Mouse (Mus musculus) MEL (cell line): Measurements from ENCODE around the gene Kcnip2.

Experiments used
- CTCF ChIP-seq, 3 experiments: IDR thresholded peaks in 2 of 3; conservative IDR thresholded peaks in 1 of 3; 2 replicates each; pipeline ENCODE4 v1.5.1; 2011 to 2012; ENCODE audit warnings: low read length in 3 of 3, low read depth in 2 of 3, mild to moderate bottlenecking in 2 of 3, improper control_type of control experiment in 1 of 3, inconsistent platforms in 1 of 3, mixed read lengths in 1 of 3, moderate library complexity in 1 of 3; ENCODE audit not compliant: control insufficient read depth in 1 of 3, insufficient read depth in 1 of 3, poor library complexity in 1 of 3, severe bottlenecking in 1 of 3
- EP300 ChIP-seq, 2 experiments: IDR thresholded peaks; 2 replicates each; pipeline ENCODE4 v1.6.1; 2011; ENCODE audit warnings: improper control_type of control experiment in 2 of 2, low read length in 2 of 2, low read depth in 1 of 2, mild to moderate bottlenecking in 1 of 2
- GABPA ChIP-seq: IDR thresholded peaks from 2 replicates; pipeline ENCODE4 v1.6.1; 2012; ENCODE audit warnings: low read depth, mild to moderate bottlenecking, inconsistent platforms, low read length, improper control_type of control experiment, moderate library complexity
- GATA1 ChIP-seq: IDR thresholded peaks from 2 replicates; pipeline ENCODE4 v1.6.1; 2011; ENCODE audit warnings: low read depth, low read length, improper control_type of control experiment
- KAT2A ChIP-seq: conservative IDR thresholded peaks from 2 replicates; pipeline ENCODE4 v1.6.1; 2012; ENCODE audit warnings: low read depth, low read length, improper control_type of control experiment, inconsistent platforms
- MAFK ChIP-seq: IDR thresholded peaks from 2 replicates; pipeline ENCODE4 v1.6.1; 2011; ENCODE audit warnings: low read depth, mild to moderate bottlenecking, low read length, improper control_type of control experiment, borderline replicate concordance
- MXI1 ChIP-seq: IDR thresholded peaks from 2 replicates; pipeline ENCODE4 v1.6.1; 2011; ENCODE audit warnings: mild to moderate bottlenecking, low read depth, low read length, improper control_type of control experiment
- POLR2A ChIP-seq, 2 experiments: IDR thresholded peaks; 2 replicates each; pipeline ENCODE4 v1.6.1; 2011 to 2012; ENCODE audit warnings: low read length in 2 of 2, mild to moderate bottlenecking in 2 of 2, control low read depth in 1 of 2, improper control_type of control experiment in 1 of 2, low read depth in 1 of 2, moderate library complexity in 1 of 2; ENCODE audit not compliant: control insufficient read depth in 1 of 2, insufficient read depth in 1 of 2, poor library complexity in 1 of 2
- TAL1 ChIP-seq: IDR thresholded peaks from 2 replicates; pipeline ENCODE4 v1.6.1; 2012; ENCODE audit warnings: mild to moderate bottlenecking, inconsistent platforms, low read length, moderate library complexity, mixed read lengths
- TBP ChIP-seq: IDR thresholded peaks from 2 replicates; pipeline ENCODE4 v1.8.0; 2011; ENCODE audit warnings: low read depth, low read length, improper control_type of control experiment
- TCF12 ChIP-seq: IDR thresholded peaks from 2 replicates; pipeline ENCODE4 v1.6.1; 2014; ENCODE audit warnings: low read depth, mild to moderate bottlenecking, inconsistent platforms, low read length, improper control_type of control experiment, moderate library complexity
- USF1 ChIP-seq: IDR thresholded peaks from 2 replicates; pipeline ENCODE4 v1.6.1; 2014; ENCODE audit warnings: low read depth, mild to moderate bottlenecking, inconsistent platforms, low read length, improper control_type of control experiment, moderate library complexity
- ZKSCAN1 ChIP-seq: IDR thresholded peaks from 2 replicates; pipeline ENCODE4 v1.6.1; 2012; ENCODE audit warnings: low read depth, mild to moderate bottlenecking, inconsistent platforms, low read length, improper control_type of control experiment, moderate library complexity

GRCm38 (mm10) chr19:45749243-45750043 lies 66.4 kb downstream of the Kcnip2 start, which contains the start of gene Npm3:
- TF ChIP-seq CTCF (IDR thresholded peaks at IDR 0.05 in 2 of 3, conservative IDR thresholded peaks at IDR 0.05 in 1 of 3; ENCODE audit: control insufficient read depth in 1 of 3, insufficient read depth in 1 of 3, low read depth in 2 of 3, low read length in 3 of 3, poor library complexity in 1 of 3, severe bottlenecking in 1 of 3) (no peak), MAFK (no peak), TCF12 (peak; percentile 71; the same call in 1 of the 2 replicates), POLR2A (IDR thresholded peaks at IDR 0.05; ENCODE audit: control insufficient read depth in 1 of 2, insufficient read depth in 1 of 2, low read depth in 1 of 2, low read length in 2 of 2, poor library complexity in 1 of 2) (peak; percentile 85 to 96), TAL1 (no peak), EP300 (IDR thresholded peaks at IDR 0.05; ENCODE audit: low read depth in 1 of 2, low read length in 2 of 2) (peak in 1 of 2 experiments; percentile 60; a peak in 2 of 4 replicates), GATA1 (no peak), ZKSCAN1 (0 out of 2 replicates have a peak, but pooled peaks have one; percentile 43), GABPA (no peak), TBP (peak; percentile 56; the same call in 1 of the 2 replicates), KAT2A (peak; percentile 58; the same call in 1 of the 2 replicates), USF1 (no peak), MXI1 (peak; percentile 73)
